Mouse (Mus musculus) neural tube, embryonic 11.5 days (tissue): ENCODE data around the gene Bbs1. TPM values are rescaled to one million over a fixed set of nuclear protein-coding genes. Genes with fewer than 3 reads are reported as not detected.

Source experiments
- ATAC-seq: fragments of 200-750 bp; cut with Nextera tagmentation; 2 replicates; pipeline ENCODE4 v1.8.0; 2017; ENCODE audit warnings: moderate number of reproducible peaks, mild to moderate bottlenecking, moderate TSS enrichment, moderate library complexity; ENCODE audit not compliant: insufficient read depth, low FRiP score, low TSS enrichment
- DNase-seq: peaks from one replicate; pipeline ENCODE4 v3.0.0-alpha.2; 2015; ENCODE audit warnings: low spot score
- H3K27ac ChIP-seq: fragments of 300-500 bp; sonication (generic); 2 replicates; pipeline ENCODE4 v1.5.1; 2014; ENCODE audit warnings: low read depth, mild to moderate bottlenecking, low read length
- H3K27me3 ChIP-seq: fragments of 300-500 bp; sonication (generic); 2 replicates; pipeline ENCODE4 v1.6.1; 2014; ENCODE audit warnings: mild to moderate bottlenecking, low read length, mixed read lengths; ENCODE audit not compliant: control insufficient read depth, insufficient read depth
- H3K36me3 ChIP-seq: fragments of 300-500 bp; sonication (generic); 2 replicates; pipeline ENCODE4 v1.6.1; 2014; ENCODE audit warnings: mild to moderate bottlenecking, low read length, moderate library complexity, mixed read lengths; ENCODE audit not compliant: control insufficient read depth, insufficient read depth
- H3K4me1 ChIP-seq: fragments of 300-500 bp; sonication (generic); 2 replicates; pipeline ENCODE4 v1.6.1; 2014; ENCODE audit warnings: low read length, mixed read lengths; ENCODE audit not compliant: control insufficient read depth, insufficient read depth
- H3K4me2 ChIP-seq: fragments of 300-500 bp; sonication (generic); 2 replicates; pipeline ENCODE4 v1.6.1; 2014; ENCODE audit warnings: low read depth, mild to moderate bottlenecking, moderate library complexity
- H3K4me3 ChIP-seq: fragments of 300-500 bp; sonication (generic); 2 replicates; pipeline ENCODE4 v1.5.1; 2014; ENCODE audit warnings: low read depth, low read length
- H3K9ac ChIP-seq: fragments of 300-500 bp; sonication (generic); 2 replicates; pipeline ENCODE4 v1.6.1; 2014; ENCODE audit warnings: mild to moderate bottlenecking, low read length
- H3K9me3 ChIP-seq: fragments of 300-500 bp; sonication (generic); 2 replicates; pipeline ENCODE4 v1.6.1; 2016; ENCODE audit warnings: low read length; ENCODE audit not compliant: control insufficient read depth
- WGBS: fragments of 180-500 bp; shearing (Covaris S2); extraction: QIAGEN DNeasy Blood & Tissue Kit; methylation state at CpG from one replicate; pipeline ENCODE4 v1.1.7; 2014; 5-methylcytosine and 5-hydroxymethylcytosine counted together
- polyA plus RNA-seq: library from polyadenylated mRNA; unstranded; fragments of >200 nt; fragmentation: Nextera tagmentation; extraction: Ambion mirVana; gene quantifications from 2 replicates; pipeline ENCODE4 v1.2.1, GENCODE M21; 2014

The Bbs1 gene
- polyA plus RNA-seq, 1 experiment from 2014 or later = 4.8 TPM

DNA sequence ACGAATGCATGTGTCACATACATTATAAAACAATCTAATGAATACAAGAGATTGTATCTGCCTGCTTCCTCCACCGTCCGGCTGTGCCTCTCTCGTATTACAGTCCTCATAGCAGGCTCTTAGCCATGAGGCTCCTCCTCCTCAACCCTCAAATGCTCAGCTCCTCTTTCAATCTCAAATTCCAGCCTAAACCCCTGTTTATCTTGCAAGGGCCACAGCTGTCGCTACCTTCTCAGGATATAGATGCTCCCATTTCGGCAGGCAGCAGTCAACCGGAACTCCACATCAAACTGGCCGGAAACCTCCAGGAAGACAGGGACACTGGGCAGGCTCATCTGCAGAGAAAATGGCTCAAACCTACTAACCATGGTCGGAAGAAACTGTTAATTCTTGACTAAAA, 7.5 kb downstream of the Bbs1 start:
- ATAC-seq (no peak), DNase-seq (no peak)
- Histone ChIP-seq H3K4me1 (no peaks in the 10 kb centered on the region), H3K36me3 (no peaks in the 10 kb centered on the region; the same call in none of the 2 replicates), H3K4me2 (no peak overlapping the region), H3K4me3 (no peak overlapping the region), H3K27me3 (no peaks in the 10 kb centered on the region), H3K27ac (no peak overlapping the region), H3K9me3 (no peaks in the 10 kb centered on the region), H3K9ac (no peak overlapping the region)
- 71% methylated on average over 9 of the region's 9 CpGs for WGBS

- no peak overlapping the region for H3K27ac ChIP-seq
- no peak overlapping the region for H3K9ac ChIP-seq
- no peaks in the 10 kb centered on the region for H3K9me3 ChIP-seq
- no peaks in the 10 kb centered on the region for H3K4me1 ChIP-seq
- no peak overlapping the region for H3K4me2 ChIP-seq
- H3K4me3 ChIP-seq = no peak overlapping the region
- H3K36me3 ChIP-seq = peaks cover 2% of the 10 kb centered on the region
- WGBS = 52% methylated on average over 21 of the region's 21 CpGs
- no peak for ATAC-seq
- H3K27me3 ChIP-seq = no peaks in the 10 kb centered on the region
- no peak for DNase-seq
Measured at GRCm38 (mm10) chr19:4896780-4897520, 9.5 kb downstream of the Bbs1 start.

GRCm38 (mm10) chr19:4891798-4892197, 14.6 kb downstream of the Bbs1 start:
- Histone ChIP-seq H3K4me2 (no peak overlapping the region), H3K9ac (no peak overlapping the region), H3K9me3 (no peaks in the 10 kb centered on the region), H3K4me3 (no peak overlapping the region), H3K4me1 (no peaks in the 10 kb centered on the region), H3K27ac (no peak overlapping the region), H3K36me3 (peaks cover 2% of the 10 kb centered on the region; the same call in 1 of the 2 replicates), H3K27me3 (no peaks in the 10 kb centered on the region)
- no peak for ATAC-seq
- DNase-seq = no peak
- 71% methylated on average over 3 of the region's 3 CpGs for WGBS

DNA sequence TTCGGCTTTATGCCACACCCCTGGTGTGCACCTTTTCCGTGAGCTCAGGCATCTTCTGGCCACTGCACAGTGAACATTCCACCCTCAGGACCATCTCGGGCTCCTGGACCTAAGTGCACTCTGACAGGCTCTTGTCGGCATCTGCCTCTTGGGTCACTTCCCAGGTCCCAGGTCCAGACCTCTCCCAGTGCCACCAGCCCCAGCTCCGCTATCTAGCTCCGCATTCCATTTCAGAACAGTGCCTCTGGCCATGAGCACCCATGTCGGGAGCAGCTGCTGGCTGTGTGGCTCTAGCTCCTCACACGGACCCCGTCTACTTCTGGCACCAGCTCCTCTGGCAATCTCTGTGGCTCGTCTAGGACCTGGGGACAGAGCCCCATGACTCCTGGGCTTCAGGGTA, 16.6 kb downstream of the Bbs1 start:
- Histone ChIP-seq H3K36me3 (peaks cover 2% of the 10 kb centered on the region; the same call in 1 of the 2 replicates), H3K4me2 (no peak overlapping the region), H3K4me3 (no peak overlapping the region), H3K9ac (no peak overlapping the region), H3K27ac (no peak overlapping the region), H3K9me3 (no peaks in the 10 kb centered on the region), H3K27me3 (no peaks in the 10 kb centered on the region), H3K4me1 (no peaks in the 10 kb centered on the region)
- no peak for ATAC-seq
- DNase-seq = no peak
- WGBS = 87% methylated on average over 10 of the region's 10 CpGs

GRCm38 (mm10) chr19:4883961-4884360, 22.5 kb downstream of the Bbs1 start:
- Histone ChIP-seq H3K4me2 (no peak overlapping the region), H3K27me3 (no peaks in the 10 kb centered on the region), H3K36me3 (no peaks in the 10 kb centered on the region), H3K9ac (no peak overlapping the region), H3K4me1 (no peaks in the 10 kb centered on the region), H3K4me3 (no peak overlapping the region), H3K27ac (no peak overlapping the region), H3K9me3 (no peaks in the 10 kb centered on the region)
- 84% methylated on average over 4 of the region's 4 CpGs for WGBS
- no peak for DNase-seq
- no peak for ATAC-seq

GRCm38 (mm10) chr19:4879324-4879703, 27.1 kb downstream of the Bbs1 start:
- no peak for DNase-seq
- 67% methylated on average over 10 of the region's 10 CpGs for WGBS
- no peak overlapping the region for H3K27ac ChIP-seq

DNA sequence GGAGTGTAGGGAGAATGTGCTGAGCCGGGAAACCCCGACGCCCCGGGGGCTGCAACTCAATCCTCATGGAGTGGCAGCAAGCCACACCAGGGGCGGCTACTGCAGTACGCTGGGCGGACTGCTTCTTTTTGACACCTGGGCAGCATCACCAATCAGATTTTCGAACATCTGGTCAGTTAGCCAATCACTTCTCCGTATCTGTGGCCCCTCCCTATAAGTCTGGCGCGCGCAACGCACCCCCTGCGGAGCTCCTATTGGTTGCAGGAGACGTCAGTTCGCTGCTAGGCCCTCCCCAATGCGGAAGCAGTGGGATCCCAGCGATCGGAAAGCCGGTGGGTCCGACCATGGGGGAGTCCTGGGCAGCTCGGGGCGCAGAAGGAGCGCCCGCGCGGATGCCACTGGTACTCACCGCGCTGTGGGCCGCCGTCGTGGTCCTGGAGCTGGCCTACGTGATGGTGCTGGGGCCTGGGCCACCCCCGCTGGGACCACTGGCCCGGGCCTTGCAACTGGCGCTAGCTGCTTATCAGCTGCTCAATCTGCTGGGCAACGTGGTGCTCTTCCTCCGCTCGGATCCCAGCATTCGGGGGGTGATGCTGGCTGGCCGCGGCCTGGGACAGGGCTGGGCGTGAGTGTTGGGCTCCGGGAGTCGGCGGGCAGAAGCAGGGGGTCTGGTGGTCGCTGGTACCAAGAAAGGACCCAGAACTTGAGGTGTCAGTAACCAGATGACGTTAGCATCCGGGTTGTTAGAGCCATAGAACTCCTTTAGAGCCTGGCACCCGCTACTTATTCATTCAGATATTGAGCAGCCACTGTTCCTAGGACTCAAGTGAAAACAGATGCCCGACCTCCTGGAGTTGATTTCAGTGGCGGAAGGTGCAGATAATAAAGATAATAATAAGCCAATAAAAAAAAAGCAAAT, 27.8 kb downstream of the Bbs1 start, which contains the start of gene Zdhhc24:
Zdhhc24 (plus strand) TSS at position 264 of the 919 bp plus-strand sequence.
- 0 out of 2 replicates have a peak within 1 kb of the TSS, but pooled peaks have one; percentile 11 for H3K27ac ChIP-seq
- ATAC-seq (peak; percentile 96), DNase-seq (peak; percentile 96)
- H3K4me3 ChIP-seq = peak within 1 kb of the TSS; percentile 77
- H3K9me3 ChIP-seq = no peaks in the 10 kb centered on the region
- peaks cover 6% of the 10 kb centered on the region; the same call in 1 of the 2 replicates for H3K4me1 ChIP-seq
- H3K4me2 ChIP-seq = peak within 1 kb of the TSS; percentile 71
- H3K27me3 ChIP-seq = no peaks in the 10 kb centered on the region
- WGBS = 2% methylated on average over 52 of the region's 52 CpGs
- H3K36me3 ChIP-seq = no peaks in the 10 kb centered on the region
- peak within 1 kb of the TSS; percentile 74 for H3K9ac ChIP-seq

More at GRCm38 (mm10) chr19:4879324-4879703, 27.1 kb downstream of the Bbs1 start:
- peaks cover 6% of the 10 kb centered on the region; the same call in 1 of the 2 replicates for H3K4me1 ChIP-seq
- peak overlapping the region; percentile 71 for H3K4me2 ChIP-seq
- H3K27me3 ChIP-seq = no peaks in the 10 kb centered on the region
- no peaks in the 10 kb centered on the region for H3K9me3 ChIP-seq
- no peaks in the 10 kb centered on the region for H3K36me3 ChIP-seq
- no peak for ATAC-seq
- H3K9ac ChIP-seq = no peak overlapping the region
- H3K4me3 ChIP-seq = peak overlapping the region; percentile 77

- 0 out of 2 replicates have a peak within 1 kb of the TSS, but pooled peaks have one; percentile 11 for H3K27ac ChIP-seq
- H3K4me2 ChIP-seq = peak within 1 kb of the TSS; percentile 71
- 6% methylated on average over 17 of the region's 17 CpGs for WGBS
- H3K27me3 ChIP-seq = no peaks in the 10 kb centered on the region
- peak within 1 kb of the TSS; percentile 77 for H3K4me3 ChIP-seq
- 0 out of 2 replicates have a peak, but pooled peaks have one; percentile 13 for ATAC-seq
- H3K36me3 ChIP-seq = no peaks in the 10 kb centered on the region
- no peak for DNase-seq
- H3K9ac ChIP-seq = peak within 1 kb of the TSS; percentile 74
- no peaks in the 10 kb centered on the region for H3K9me3 ChIP-seq
- peaks cover 6% of the 10 kb centered on the region; the same call in 1 of the 2 replicates for H3K4me1 ChIP-seq
Measured at GRCm38 (mm10) chr19:4877785-4878184, 28.6 kb downstream of the Bbs1 start, which contains the start of gene Actn3. Gene Actn3, minus strand, starts transcription at chr19:4877909.
